ENCODE assay signal across 8 mouse cellular contexts in genomic region chr6:48537105-48537954, GRCm38 (mm10). TPM values are rescaled to one million over a fixed set of nuclear protein-coding genes. Genes with fewer than 3 reads are reported as not detected.
DNase-seq lines count a peak whose midpoint lies in the region; ATAC-seq and TF ChIP-seq lines count a peak whose summit lies in the region.

Atp6v0e2 (plus strand) TSS chr6:48537615.

- TF ChIP-seq CTCF in E14TG2a.4 (conservative IDR thresholded peaks at IDR 0.05; ENCODE audit: low read length), result no peak

- peaks cover 36% of the 10 kb centered on the region for H3K27me3 ChIP-seq in E14TG2a.4 (ENCODE audit: insufficient read depth, low read length)
- no peaks in the 10 kb centered on the region for H3K27me3 ChIP-seq in forebrain, embryonic 16.5 days (replicated peaks; ENCODE audit: control insufficient read depth, insufficient read depth, low read length)
- H3K27me3 ChIP-seq in liver, embryonic 11.5 days (replicated peaks; ENCODE audit: control insufficient read depth, insufficient read depth, low read length), result no peaks in the 10 kb centered on the region
- H3K27me3 ChIP-seq in neural tube, embryonic 13.5 days, result no peaks in the 10 kb centered on the region

- ATAC-seq in forebrain, embryonic 16.5 days, result peak; percentile 97
- peak; percentile 45; the same call in 1 of the 2 replicates for ATAC-seq in liver, embryonic 11.5 days (replicated peaks; ENCODE audit: low FRiP score)
- ATAC-seq in neural tube, embryonic 13.5 days (ENCODE audit: low read depth), result peak; percentile 96

- peak within 1 kb of the TSS; percentile 73 for H3K9ac ChIP-seq in forebrain, embryonic 16.5 days (replicated peaks; ENCODE audit: low read depth, low read length)
- H3K9ac ChIP-seq in liver, embryonic 11.5 days (ENCODE audit: low read depth, low read length), result no peak within 1 kb of the TSS; the same call in 1 of the 2 replicates
- peak within 1 kb of the TSS; percentile 92 for H3K9ac ChIP-seq in neural tube, embryonic 13.5 days

- H3K36me3 ChIP-seq in E14TG2a.4 (ENCODE audit: insufficient read depth, low read length), result peaks cover 12% of the 10 kb centered on the region
- H3K36me3 ChIP-seq in forebrain, embryonic 16.5 days (ENCODE audit: control insufficient read depth, insufficient read depth), result peaks cover 8% of the 10 kb centered on the region
- H3K36me3 ChIP-seq in liver, embryonic 11.5 days (ENCODE audit: control insufficient read depth, insufficient read depth, low read length), result no peaks in the 10 kb centered on the region
- peaks cover 31% of the 10 kb centered on the region for H3K36me3 ChIP-seq in neural tube, embryonic 13.5 days

- no peaks in the 10 kb centered on the region for H3K9me3 ChIP-seq in E14TG2a.4 (ENCODE audit: low read length)
- no peaks in the 10 kb centered on the region for H3K9me3 ChIP-seq in forebrain, embryonic 16.5 days (ENCODE audit: control insufficient read depth, low read length)
- H3K9me3 ChIP-seq in liver, embryonic 11.5 days (ENCODE audit: control insufficient read depth, low read length), result no peaks in the 10 kb centered on the region
- no peaks in the 10 kb centered on the region for H3K9me3 ChIP-seq in neural tube, embryonic 13.5 days

- intact Hi-C loops in heart, postnatal 10 days (cut with DNase I), result loop anchor here (5.0 kb wide), 2 partner anchors 235 to 360 kb away; partner anchors contain the start of gene Gimap3

- peak; percentile 94 for DNase-seq in cerebellum, adult 11 months
- peak; percentile 80 to 85 for DNase-seq in heart, postnatal 10 days
- DNase-seq in kidney, postnatal 36 days, result peak; percentile 85 to 93
- peak; percentile 67 for DNase-seq in liver, embryonic 11.5 days (ENCODE audit: low spot score)
- DNase-seq in urinary bladder, adult 18-20 months (ENCODE audit: low spot score in 2 of 2), result peak; percentile 53 to 68

- peak within 1 kb of the TSS; percentile 85 for H3K4me2 ChIP-seq in forebrain, embryonic 16.5 days (ENCODE audit: low read length)
- H3K4me2 ChIP-seq in liver, embryonic 11.5 days, result peak within 1 kb of the TSS; percentile 52
- peak within 1 kb of the TSS; percentile 68 for H3K4me2 ChIP-seq in neural tube, embryonic 13.5 days

- H3K4me3 ChIP-seq in E14TG2a.4 (replicated peaks; ENCODE audit: low read length), result peak within 1 kb of the TSS; percentile 77
- H3K4me3 ChIP-seq in forebrain, embryonic 16.5 days (replicated peaks; ENCODE audit: low read length), result peak within 1 kb of the TSS; percentile 79
- H3K4me3 ChIP-seq in liver, embryonic 11.5 days (ENCODE audit: low read depth, low read length), result peak within 1 kb of the TSS; percentile 27
- H3K4me3 ChIP-seq in neural tube, embryonic 13.5 days, result peak within 1 kb of the TSS; percentile 66

- H3K27ac ChIP-seq in forebrain, embryonic 16.5 days (ENCODE audit: low read length), result peak within 1 kb of the TSS; percentile 55
- no peak within 1 kb of the TSS for H3K27ac ChIP-seq in liver, embryonic 11.5 days (ENCODE audit: low read depth, low read length)
- H3K27ac ChIP-seq in neural tube, embryonic 13.5 days (replicated peaks), result peak within 1 kb of the TSS; percentile 77

- WGBS in forebrain, embryonic 16.5 days, result 2% methylated on average over 38 of the region's 38 CpGs
- WGBS in liver, embryonic 11.5 days, result 9% methylated on average over 38 of the region's 38 CpGs
- 3% methylated on average over 38 of the region's 38 CpGs for WGBS in neural tube, embryonic 13.5 days

- peaks cover 43% of the 10 kb centered on the region for H3K4me1 ChIP-seq in E14TG2a.4 (replicated peaks; ENCODE audit: low read depth, low read length)
- peaks cover 19% of the 10 kb centered on the region for H3K4me1 ChIP-seq in forebrain, embryonic 16.5 days (replicated peaks; ENCODE audit: control insufficient read depth, insufficient read depth, low read length)
- no peaks in the 10 kb centered on the region for H3K4me1 ChIP-seq in liver, embryonic 11.5 days (replicated peaks; ENCODE audit: control insufficient read depth, insufficient read depth, low read length)
- peaks cover 45% of the 10 kb centered on the region for H3K4me1 ChIP-seq in neural tube, embryonic 13.5 days (replicated peaks)

RNA-seq across cellular contexts. Expression of gene Atp6v0e2, which starts in this region (rescaled TPM):
- 226 and 248 TPM in 2 replicates for polyA plus RNA-seq in forebrain, embryonic 16.5 days (2015; fragmentation: Nextera tagmentation; extraction: Ambion mirVana)
- 10 to 100 TPM; 14.4 to 15.7 TPM for total RNA-seq in heart, postnatal 10 days (2021)
- polyA plus RNA-seq in liver, embryonic 11.5 days (2014; fragmentation: Nextera tagmentation; extraction: Ambion mirVana), result 4.2 and 5.6 TPM in 2 replicates
- polyA plus RNA-seq in neural tube, embryonic 13.5 days (2015; fragmentation: Nextera tagmentation; extraction: Ambion mirVana), result 177 and 203 TPM in 2 replicates

Comparison
In these comparisons a context has a peak if more than half of its experiments do, and no peak if none do; other contexts are left out.
1. RNA of gene Atp6v0e2 (polyA plus RNA-seq): 226 to 248 TPM in forebrain, embryonic 16.5 days and 177 to 203 TPM in neural tube, embryonic 13.5 days; 4.2 to 5.6 TPM in liver, embryonic 11.5 days; every median in the first group is over 10 times any median in the second.
2. H3K4me3 ChIP-seq: peak in every context shown above with its lines; median percentile 79 in forebrain, embryonic 16.5 days; 77 in E14TG2a.4; 66 in neural tube, embryonic 13.5 days; 27 in liver, embryonic 11.5 days.
3. ATAC-seq: peak in every context shown above with its lines; median percentile 97 in forebrain, embryonic 16.5 days; 96 in neural tube, embryonic 13.5 days; 45 in liver, embryonic 11.5 days.
4. Peak in every context shown above with its lines, with median percentiles within 50 percentile points of each other: DNase-seq and H3K4me2 ChIP-seq.